Mouse (Mus musculus) limb, embryonic 12.5 days (tissue): Measurements from ENCODE around the gene Ankrd23. TPM values are rescaled to one million over a fixed set of nuclear protein-coding genes. Genes with fewer than 3 reads are reported as not detected.
A peak's percentile ranks its signal among the peaks of the same experiment; 100 is the strongest.

ENCODE experiments used
- ATAC-seq: fragments of 200-750 bp; cut with Nextera tagmentation; 2 replicates; pipeline ENCODE4 v1.8.0; 2017; ENCODE audit warnings: low read depth, moderate TSS enrichment; ENCODE audit not compliant: insufficient number of reproducible peaks, insufficient read depth, low FRiP score, low TSS enrichment
- H3K27ac ChIP-seq: fragments of 300-500 bp; sonication (generic); 2 replicates; pipeline ENCODE4 v1.5.1; 2016; ENCODE audit warnings: mild to moderate bottlenecking, moderate library complexity
- H3K27me3 ChIP-seq: fragments of 300-500 bp; sonication (generic); 2 replicates; pipeline ENCODE4 v1.6.1; 2016; ENCODE audit warnings: mild to moderate bottlenecking, moderate library complexity
- H3K36me3 ChIP-seq: fragments of 300-500 bp; sonication (generic); 2 replicates; pipeline ENCODE4 v1.6.1; 2016; ENCODE audit warnings: mild to moderate bottlenecking, moderate library complexity
- H3K4me1 ChIP-seq: fragments of 300-500 bp; sonication (generic); replicated peaks from 2 replicates; pipeline ENCODE4 v1.6.1; 2016
- H3K4me2 ChIP-seq: fragments of 300-500 bp; sonication (generic); 2 replicates; pipeline ENCODE4 v1.6.1; 2016; ENCODE audit warnings: mild to moderate bottlenecking, moderate library complexity
- H3K4me3 ChIP-seq: fragments of 300-500 bp; sonication (generic); replicated peaks from 2 replicates; pipeline ENCODE4 v1.5.1; 2016; ENCODE audit warnings: mild to moderate bottlenecking
- H3K9ac ChIP-seq: fragments of 300-500 bp; sonication (generic); replicated peaks from 2 replicates; pipeline ENCODE4 v1.6.1; 2016; ENCODE audit warnings: mild to moderate bottlenecking, moderate library complexity
- H3K9me3 ChIP-seq: fragments of 300-500 bp; sonication (generic); 2 replicates; pipeline ENCODE4 v1.6.1; 2016; ENCODE audit warnings: mild to moderate bottlenecking, moderate library complexity
- WGBS: fragments of 180-500 bp; shearing (Covaris S2); methylation state at CpG from one replicate; pipeline ENCODE4 v1.1.7; 2016; 5-methylcytosine and 5-hydroxymethylcytosine counted together
- polyA plus RNA-seq: library from polyadenylated mRNA; unstranded; fragments of >200 nt; fragmentation: Nextera tagmentation; extraction: Ambion mirVana; gene quantifications from 2 replicates; pipeline ENCODE4 v1.2.1, GENCODE M21; 2016

Ankrd23 gene
- polyA plus RNA-seq, 1 experiment from 2014 or later = 19.0 TPM

DNA sequence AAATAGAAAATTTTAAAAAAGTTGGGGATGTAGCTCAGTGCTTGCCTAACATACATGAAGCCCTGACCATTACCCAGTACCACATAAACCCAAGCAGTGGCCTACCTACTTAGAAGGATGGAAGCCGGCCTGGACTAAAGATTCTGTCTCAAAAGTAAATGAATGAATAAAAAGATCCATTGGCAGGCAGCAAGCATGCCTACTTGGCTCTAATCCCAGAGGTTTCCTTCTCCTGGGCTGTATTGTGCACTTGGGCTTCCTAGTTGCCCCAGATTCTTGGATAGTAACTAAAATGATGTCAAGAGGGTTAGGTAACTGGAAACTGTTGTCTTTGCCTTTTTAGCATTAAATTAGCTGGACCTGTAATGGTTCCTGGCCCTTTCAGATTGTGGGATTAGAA is 23.4 kb downstream of the Ankrd23 start:
- no peaks in the 10 kb centered on the region for H3K9me3 ChIP-seq
- no peaks in the 10 kb centered on the region for H3K27me3 ChIP-seq
- peak overlapping the region; percentile 96 for H3K4me3 ChIP-seq
- H3K9ac ChIP-seq = peak overlapping the region; percentile 84
- no peak overlapping the region for H3K27ac ChIP-seq
- 17% methylated on average over 1 of the region's 1 CpGs for WGBS
- peaks cover 21% of the 10 kb centered on the region for H3K4me1 ChIP-seq
- peaks cover 28% of the 10 kb centered on the region for H3K36me3 ChIP-seq
- no peak for ATAC-seq
- H3K4me2 ChIP-seq = peak overlapping the region; percentile 95

DNA sequence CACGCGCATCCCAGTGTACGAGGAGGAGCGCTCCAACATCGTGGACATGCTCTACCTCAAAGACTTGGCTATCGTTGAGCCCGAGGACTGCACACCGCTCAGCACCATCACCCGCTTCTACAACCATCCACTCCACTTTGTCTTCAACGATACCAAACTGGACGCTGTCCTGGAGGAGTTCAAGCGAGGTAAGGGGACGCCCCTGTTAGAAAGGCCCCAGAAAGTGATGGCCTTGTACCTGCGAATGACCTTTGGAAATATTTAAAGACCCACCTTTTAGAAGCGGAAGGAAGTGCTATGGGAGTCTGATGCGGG is 23.8 kb downstream of the Ankrd23 start:
- Histone ChIP-seq H3K4me1 (peaks cover 21% of the 10 kb centered on the region), H3K9ac (peak overlapping the region; percentile 84), H3K4me3 (peak overlapping the region; percentile 96), H3K27me3 (no peaks in the 10 kb centered on the region), H3K36me3 (peaks cover 26% of the 10 kb centered on the region), H3K9me3 (no peaks in the 10 kb centered on the region), H3K4me2 (peak overlapping the region; percentile 95), H3K27ac (peak overlapping the region; percentile 100)
- WGBS = under 1% methylated on average over 16 of the region's 16 CpGs
- no peak for ATAC-seq

DNA sequence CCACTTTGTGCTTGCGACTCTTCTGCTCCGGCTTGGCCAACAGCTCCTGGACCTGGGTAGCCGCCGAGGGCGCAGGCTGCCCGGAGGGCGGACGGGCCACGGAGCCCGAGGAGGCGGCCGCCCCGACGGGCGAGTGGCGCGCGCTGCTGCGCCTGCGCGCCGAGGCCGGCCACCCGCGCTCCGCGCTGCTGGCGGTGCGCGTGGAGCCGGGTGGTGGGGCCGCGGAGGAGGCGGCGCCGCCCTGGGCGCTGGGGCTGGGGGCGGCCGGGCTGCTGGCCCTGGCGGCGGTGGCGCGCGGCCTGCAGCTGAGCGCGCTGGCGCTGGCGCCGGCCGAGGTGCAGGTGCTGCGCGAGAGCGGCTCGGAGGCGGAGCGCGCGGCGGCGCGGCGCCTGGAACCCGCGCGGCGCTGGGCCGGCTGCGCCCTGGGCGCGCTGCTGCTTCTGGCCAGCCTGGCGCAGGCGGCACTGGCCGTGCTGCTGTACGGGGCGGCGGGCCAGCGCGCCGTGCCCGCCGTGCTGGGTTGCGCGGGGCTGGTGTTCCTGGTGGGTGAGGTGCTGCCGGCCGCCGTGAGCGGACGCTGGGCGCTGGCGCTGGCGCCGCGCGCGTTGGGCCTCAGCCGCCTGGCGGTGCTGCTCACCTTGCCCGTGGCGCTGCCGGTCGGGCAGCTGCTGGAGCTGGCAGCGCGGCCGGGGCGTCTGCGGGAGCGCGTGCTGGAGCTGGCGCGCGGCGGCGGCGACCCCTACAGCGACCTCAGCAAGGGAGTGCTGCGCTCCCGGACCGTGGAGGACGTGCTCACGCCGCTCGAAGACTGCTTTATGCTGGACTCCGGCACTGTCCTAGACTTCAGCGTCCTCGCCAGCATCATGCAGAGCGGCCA is 24.4 kb downstream of the Ankrd23 start:
- Histone ChIP-seq H3K9ac (peak overlapping the region; percentile 84), H3K27ac (peak overlapping the region; percentile 100), H3K9me3 (no peaks in the 10 kb centered on the region), H3K4me2 (peak overlapping the region; percentile 95), H3K4me3 (peak overlapping the region; percentile 96), H3K36me3 (peaks cover 28% of the 10 kb centered on the region), H3K4me1 (peaks cover 21% of the 10 kb centered on the region), H3K27me3 (no peaks in the 10 kb centered on the region)
- WGBS = under 1% methylated on average over 119 of the region's 126 CpGs
- peak; percentile 48 for ATAC-seq

DNA sequence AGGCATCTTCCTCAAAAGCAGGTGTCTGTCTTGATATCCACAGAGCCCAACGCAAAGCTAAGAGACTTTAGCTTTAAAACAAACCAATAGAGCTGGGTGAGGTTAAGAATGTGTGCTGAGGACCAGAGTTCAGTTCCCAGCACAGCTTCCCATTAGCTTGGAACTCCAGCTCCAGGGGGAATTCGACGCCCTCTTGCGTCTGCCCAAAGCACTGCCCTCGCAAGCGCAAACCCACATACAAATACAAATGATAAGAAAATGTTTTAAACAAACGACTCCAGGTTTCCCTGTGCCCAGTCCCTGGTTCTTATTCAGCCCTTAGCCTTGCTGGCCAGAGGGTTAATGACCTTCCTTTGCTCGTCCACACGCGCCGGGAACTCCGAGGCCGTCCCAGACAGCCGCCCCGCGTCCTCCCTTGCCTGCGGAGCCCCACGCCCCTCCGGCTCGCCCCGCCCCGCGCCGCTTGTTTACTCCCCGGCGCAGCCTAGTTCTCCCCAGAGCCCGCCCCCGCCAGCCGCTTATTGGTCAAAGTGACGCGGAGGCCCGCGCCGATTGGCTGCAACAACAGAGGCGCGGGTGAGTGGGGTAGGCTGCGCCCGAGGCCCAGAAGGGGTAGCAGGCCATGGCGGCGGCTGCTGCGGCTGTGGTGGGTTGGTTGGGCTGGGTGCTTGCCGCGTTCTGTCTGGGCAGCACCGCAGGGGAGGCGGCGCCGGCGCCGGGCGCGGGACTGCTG is 25.2 kb downstream of the Ankrd23 start, which contains the start of gene Cnnm3:
Cnnm3 (plus strand) TSS at position 579 of the 733 bp plus-strand sequence.
- 2% methylated on average over 48 of the region's 51 CpGs for WGBS
- H3K9me3 ChIP-seq = no peaks in the 10 kb centered on the region
- H3K36me3 ChIP-seq = peaks cover 26% of the 10 kb centered on the region
- H3K4me3 ChIP-seq = peak within 1 kb of the TSS; percentile 96
- peak within 1 kb of the TSS; percentile 100 for H3K27ac ChIP-seq
- H3K4me2 ChIP-seq = peak within 1 kb of the TSS; percentile 95
- H3K9ac ChIP-seq = peak within 1 kb of the TSS; percentile 84
- no peaks in the 10 kb centered on the region for H3K27me3 ChIP-seq
- peak; percentile 95 for ATAC-seq
- H3K4me1 ChIP-seq = peaks cover 21% of the 10 kb centered on the region

DNA sequence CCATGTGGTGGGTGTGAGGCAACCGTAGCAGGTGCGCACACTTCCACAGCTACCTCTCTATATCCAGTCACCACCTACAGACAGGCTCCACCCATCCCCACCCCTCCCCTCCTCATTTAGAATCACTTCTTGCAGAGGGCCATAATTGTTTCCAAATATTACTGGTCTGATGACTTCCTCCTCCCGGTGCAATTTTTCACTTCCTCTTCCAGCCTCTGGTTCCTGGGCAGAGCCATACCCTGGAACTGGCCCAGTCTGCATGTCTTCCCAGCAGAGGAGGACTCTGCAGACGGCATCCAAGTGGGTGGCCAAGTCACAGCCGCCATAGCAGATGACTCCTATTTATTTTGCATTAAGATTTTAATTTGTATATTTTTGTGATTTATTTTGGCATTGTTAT is 28.4 kb downstream of the Ankrd23 start:
- 85% methylated on average over 5 of the region's 5 CpGs for WGBS
- no peak for ATAC-seq

DNA sequence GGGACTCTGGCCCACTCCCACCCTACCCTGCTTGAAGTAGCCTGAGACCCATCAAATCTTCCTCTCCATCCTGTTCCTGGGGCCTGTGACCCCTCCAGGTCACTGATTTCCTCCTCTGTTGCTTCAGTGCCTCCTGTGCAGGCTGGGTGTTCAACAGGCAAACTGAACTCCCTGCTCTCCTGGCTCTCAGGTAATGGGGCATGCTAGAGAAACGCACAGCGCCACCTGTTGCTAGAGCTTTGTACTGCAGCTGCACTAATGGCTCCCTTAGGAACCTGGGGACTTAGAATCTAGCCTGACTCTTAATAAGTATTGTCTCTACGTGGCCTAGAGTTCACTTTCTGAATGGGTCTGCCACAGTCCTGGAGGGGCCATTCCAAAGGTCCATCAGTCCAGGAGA is 35.4 kb downstream of the Ankrd23 start:
- no peak for ATAC-seq
- H3K4me1 ChIP-seq = no peaks in the 10 kb centered on the region
- H3K27me3 ChIP-seq = no peaks in the 10 kb centered on the region
- no peaks in the 10 kb centered on the region for H3K9me3 ChIP-seq
- H3K4me2 ChIP-seq = no peak overlapping the region
- WGBS = 12% methylated on average over 3 of the region's 3 CpGs
- H3K9ac ChIP-seq = no peak overlapping the region
- no peak overlapping the region for H3K27ac ChIP-seq
- no peak overlapping the region for H3K4me3 ChIP-seq
- H3K36me3 ChIP-seq = peaks cover 51% of the 10 kb centered on the region

More for the DNA sequence above, 28.4 kb downstream of the Ankrd23 start:
- Histone ChIP-seq H3K27ac (no peak overlapping the region), H3K27me3 (no peaks in the 10 kb centered on the region), H3K9ac (no peak overlapping the region), H3K4me1 (peaks cover 4% of the 10 kb centered on the region), H3K36me3 (peaks cover 35% of the 10 kb centered on the region), H3K9me3 (no peaks in the 10 kb centered on the region), H3K4me2 (no peak overlapping the region), H3K4me3 (no peak overlapping the region)

DNA sequence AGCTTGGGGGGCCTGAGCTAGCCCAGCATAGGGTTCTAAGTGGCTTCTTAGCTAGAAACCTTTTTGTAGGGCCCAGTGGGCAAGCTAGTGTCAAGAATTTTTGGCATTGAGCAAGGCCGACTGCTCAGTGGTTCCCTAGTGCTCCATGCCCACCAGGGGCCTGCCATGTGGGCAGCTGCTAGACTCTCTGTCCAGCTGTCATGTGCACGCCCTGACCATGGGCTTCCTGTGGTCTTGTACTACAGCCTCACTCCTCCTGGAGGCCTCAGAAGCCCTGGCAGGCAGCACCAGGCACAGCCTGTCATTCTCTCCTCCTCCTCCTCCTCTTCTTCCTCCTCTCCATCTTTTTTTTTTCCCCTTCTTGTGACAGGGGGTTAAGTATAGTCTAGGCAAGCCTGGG is 39.4 kb downstream of the Ankrd23 start:
- Histone ChIP-seq H3K36me3 (peaks cover 25% of the 10 kb centered on the region), H3K4me2 (no peak overlapping the region), H3K27ac (no peak overlapping the region), H3K9ac (no peak overlapping the region), H3K4me1 (peaks cover 20% of the 10 kb centered on the region), H3K9me3 (no peaks in the 10 kb centered on the region), H3K27me3 (no peaks in the 10 kb centered on the region), H3K4me3 (no peak overlapping the region)
- WGBS = 79% methylated on average over 2 of the region's 2 CpGs
- ATAC-seq = no peak

DNA sequence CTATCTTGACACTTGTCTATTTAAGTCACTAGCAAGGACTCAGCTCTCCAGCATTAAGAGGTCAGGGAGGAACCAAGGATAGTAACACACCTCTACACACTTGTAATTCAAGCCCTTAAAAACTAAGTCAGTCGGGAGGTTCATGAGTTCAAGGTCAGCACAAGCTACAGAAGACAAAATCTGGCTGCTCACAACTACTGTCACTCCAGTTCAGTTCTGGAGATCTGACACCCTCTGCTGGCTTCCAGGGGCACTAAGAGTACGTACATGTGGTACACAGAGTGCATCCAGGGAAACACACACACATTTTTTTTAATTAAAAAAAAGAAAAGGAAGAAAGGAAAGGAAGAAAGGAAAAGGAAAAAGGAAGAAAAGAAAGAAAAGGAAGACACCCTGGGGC is 40.0 kb downstream of the Ankrd23 start:
- Histone ChIP-seq H3K4me3 (no peak overlapping the region), H3K27me3 (no peaks in the 10 kb centered on the region), H3K27ac (no peak overlapping the region), H3K36me3 (peaks cover 25% of the 10 kb centered on the region), H3K9me3 (no peaks in the 10 kb centered on the region), H3K4me1 (peaks cover 22% of the 10 kb centered on the region), H3K9ac (no peak overlapping the region), H3K4me2 (no peak overlapping the region)
- no peak for ATAC-seq
- WGBS = 61% methylated on average over 2 of the region's 2 CpGs

DNA sequence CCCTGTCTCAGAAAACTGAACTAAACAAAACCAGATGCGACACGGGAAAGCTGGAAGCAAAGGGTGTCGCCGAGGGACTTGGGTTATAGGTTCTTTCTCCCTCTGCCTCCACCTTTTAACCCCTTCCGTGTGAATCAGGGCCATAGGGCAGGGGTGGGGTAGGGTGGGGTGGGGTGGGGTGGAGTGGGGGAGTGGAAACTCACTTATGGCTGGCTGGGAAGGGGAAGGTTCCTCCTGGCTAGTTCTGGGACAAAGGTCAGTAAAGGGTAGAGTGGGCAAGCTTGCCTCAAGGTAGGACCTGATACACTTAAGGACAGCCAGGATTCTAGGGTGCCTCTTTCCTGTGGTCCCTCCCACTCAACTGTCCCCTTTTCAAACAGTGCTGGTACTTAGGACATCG is 43.4 kb downstream of the Ankrd23 start:
- peaks cover 28% of the 10 kb centered on the region for H3K4me1 ChIP-seq
- H3K4me2 ChIP-seq = no peak overlapping the region
- no peak for ATAC-seq
- no peak overlapping the region for H3K4me3 ChIP-seq
- 23% methylated on average over 6 of the region's 6 CpGs for WGBS
- peaks cover 6% of the 10 kb centered on the region for H3K36me3 ChIP-seq
- no peaks in the 10 kb centered on the region for H3K9me3 ChIP-seq
- no peak overlapping the region for H3K27ac ChIP-seq
- H3K27me3 ChIP-seq = no peaks in the 10 kb centered on the region
- H3K9ac ChIP-seq = no peak overlapping the region

DNA sequence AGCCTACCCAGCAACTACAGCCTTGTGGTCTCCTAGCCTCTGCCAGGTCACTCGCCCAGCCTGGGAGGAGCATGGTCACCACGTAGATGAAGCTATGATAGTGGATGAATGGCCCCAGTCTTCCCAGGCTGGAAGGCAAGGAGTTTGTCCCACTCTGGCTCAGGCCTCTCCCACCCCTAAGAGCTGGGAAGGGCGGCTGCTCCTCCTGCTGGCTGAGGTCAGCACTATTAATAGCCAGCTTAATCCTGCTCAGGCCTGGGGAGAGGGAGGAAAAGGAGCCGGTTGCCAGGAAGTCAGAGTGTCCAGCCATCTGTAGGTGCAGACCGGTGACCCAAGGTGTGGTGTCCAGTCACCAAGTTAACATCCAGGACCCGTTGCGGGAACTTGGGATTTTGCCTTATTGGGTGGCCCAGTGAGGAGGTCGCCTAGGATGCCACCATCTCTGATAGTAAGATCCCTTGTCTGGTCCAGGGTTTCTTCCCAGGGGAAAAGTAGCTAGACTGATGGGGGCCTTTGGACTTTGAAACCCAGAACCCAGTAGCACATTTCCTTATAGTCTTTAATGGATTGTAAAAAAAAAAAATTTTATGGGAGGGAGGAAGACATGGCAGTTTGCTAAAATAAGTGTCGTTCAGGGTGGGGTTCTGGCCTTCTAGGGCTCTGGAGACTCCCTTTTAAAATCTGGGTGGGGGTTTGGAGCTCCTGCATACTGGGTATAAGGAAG is 44.1 kb downstream of the Ankrd23 start:
- Histone ChIP-seq H3K4me1 (peaks cover 28% of the 10 kb centered on the region), H3K4me3 (no peak overlapping the region), H3K9ac (no peak overlapping the region), H3K9me3 (no peaks in the 10 kb centered on the region), H3K4me2 (no peak overlapping the region), H3K36me3 (no peaks in the 10 kb centered on the region), H3K27me3 (no peaks in the 10 kb centered on the region), H3K27ac (no peak overlapping the region)
- 33% methylated on average over 9 of the region's 9 CpGs for WGBS
- ATAC-seq = peak; percentile 56; the same call in 1 of the 2 replicates

DNA sequence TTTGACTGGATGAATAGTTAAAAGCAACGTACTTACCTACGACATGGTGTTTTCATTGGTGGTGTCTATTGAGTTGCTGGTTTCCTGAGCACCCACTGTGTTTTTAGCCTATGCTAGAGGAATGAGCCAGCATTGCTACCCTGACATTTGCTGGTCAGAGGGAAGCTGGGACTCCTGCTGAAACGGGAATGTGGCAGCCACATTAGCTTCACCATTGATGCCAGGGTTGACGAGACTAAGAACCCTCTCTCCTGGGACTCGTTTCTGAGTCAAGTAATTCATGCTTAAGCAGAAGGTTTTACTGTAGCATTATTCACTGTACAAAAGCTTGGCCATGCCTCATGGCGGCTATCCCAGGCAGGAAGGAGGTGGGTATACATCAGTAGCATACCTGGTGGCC is 47.0 kb downstream of the Ankrd23 start:
- H3K9me3 ChIP-seq = no peaks in the 10 kb centered on the region
- H3K4me2 ChIP-seq = no peak overlapping the region
- H3K27me3 ChIP-seq = no peaks in the 10 kb centered on the region
- peaks cover 30% of the 10 kb centered on the region for H3K4me1 ChIP-seq
- WGBS = 71% methylated on average over 6 of the region's 6 CpGs
- ATAC-seq = no peak
- H3K27ac ChIP-seq = no peak overlapping the region
- H3K4me3 ChIP-seq = no peak overlapping the region
- no peaks in the 10 kb centered on the region for H3K36me3 ChIP-seq
- H3K9ac ChIP-seq = no peak overlapping the region
